Mouse (Mus musculus): ENCODE results near the gene Ercc4.

DNA sequence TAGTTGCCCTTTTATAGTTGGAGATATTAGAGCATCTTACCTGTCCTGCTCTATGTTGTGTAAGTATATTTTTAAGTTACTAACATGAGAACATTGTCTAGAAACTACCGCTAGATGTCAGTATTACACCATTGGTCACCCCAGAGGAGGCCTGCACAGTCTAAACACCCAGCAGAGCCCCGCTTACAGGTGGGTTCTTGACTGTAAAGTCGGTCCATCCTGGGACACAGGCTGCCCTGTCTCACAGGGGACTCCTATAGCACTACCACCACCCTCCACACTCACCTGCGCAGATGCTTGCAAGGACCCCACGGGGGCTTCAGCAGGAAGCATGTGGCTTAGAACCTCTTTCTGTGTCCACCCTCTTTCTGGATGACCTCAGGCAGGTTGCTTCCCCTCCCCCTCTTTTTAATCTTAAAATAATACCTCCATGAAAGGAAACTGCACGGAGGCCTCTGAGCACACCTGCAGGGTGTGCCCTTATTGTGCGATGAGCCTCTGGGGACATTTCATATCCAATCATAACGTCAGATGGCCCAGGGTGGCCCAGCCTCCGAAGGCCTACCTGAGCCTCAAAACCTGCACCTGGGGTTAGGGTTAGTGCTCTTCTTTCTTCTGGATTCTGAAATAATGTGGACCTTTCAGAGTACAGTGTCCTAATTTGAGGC is 7.9 kb downstream of the Ercc4 start:
- peak; percentile 21; the same call in 1 of the 2 replicates for TF ChIP-seq CTCF (IDR thresholded peaks at IDR 0.05; ENCODE audit: borderline replicate concordance, control insufficient read depth, extremely low read depth, insufficient read depth, low read length, poor library complexity)
- no peak for TF ChIP-seq POLR2A (IDR thresholded peaks at IDR 0.05; ENCODE audit: control insufficient read depth, extremely low read depth, insufficient read depth, low read length, poor library complexity)
